Mouse (Mus musculus) E14TG2a.4 (cell line): ENCODE data around the gene Ppp2r5c.

ENCODE experiments used
- CTCF ChIP-seq: conservative IDR thresholded peaks from 2 replicates; pipeline ENCODE4 v1.5.1; 2014; ENCODE audit warnings: low read length
- NANOG ChIP-seq: IDR thresholded peaks from 2 replicates; pipeline ENCODE4 v1.6.1; 2014; ENCODE audit warnings: borderline replicate concordance, low read length, mixed read lengths

DNA sequence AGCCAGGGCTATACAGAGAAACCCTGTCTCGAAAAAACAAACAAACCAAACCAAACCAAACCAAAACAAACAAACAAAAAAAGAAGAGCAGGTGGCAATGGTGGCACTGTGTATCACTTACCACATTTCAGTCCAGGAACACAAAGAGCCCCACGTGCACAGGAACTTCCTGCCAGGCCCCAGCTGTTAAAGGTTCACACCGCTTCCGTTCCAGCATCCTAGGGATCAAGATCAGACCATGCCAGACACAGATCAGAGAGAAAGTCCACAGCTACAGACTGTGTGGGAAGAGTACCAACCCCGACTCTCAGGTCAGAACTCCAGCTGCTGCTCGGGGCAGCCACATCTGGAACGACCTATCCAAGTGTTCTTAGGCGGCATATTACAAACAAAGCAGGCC lies 16.8 kb downstream of the Ppp2r5c start:
- TF ChIP-seq CTCF (no peak), NANOG (no peak)
